Mouse (Mus musculus): ENCODE data around the gene Isoc2a.

DNA sequence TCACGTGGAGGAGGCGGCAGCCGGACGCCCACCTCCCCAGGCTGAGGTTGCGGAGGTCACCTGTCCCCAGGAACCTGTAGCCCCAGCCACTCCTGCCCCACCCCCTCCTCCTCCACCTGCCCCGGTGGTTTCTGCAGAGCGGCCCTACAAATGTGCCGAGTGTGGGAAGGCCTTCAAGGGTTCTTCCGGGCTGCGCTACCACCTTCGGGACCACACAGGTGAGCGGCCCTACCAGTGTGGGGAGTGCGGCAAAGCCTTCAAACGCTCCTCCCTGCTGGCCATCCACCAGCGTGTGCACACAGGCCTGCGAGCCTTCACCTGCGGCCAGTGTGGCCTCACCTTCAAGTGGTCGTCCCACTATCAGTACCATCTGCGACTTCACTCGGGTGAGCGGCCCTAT, 43.0 kb downstream of the Isoc2a start:
- TF ChIP-seq CTCF (IDR thresholded peaks at IDR 0.05; ENCODE audit: extremely low read depth, insufficient read depth, low read length) (no peak), POLR2A (IDR thresholded peaks at IDR 0.05; ENCODE audit: extremely low read depth, insufficient read depth, low read length) (no peak)

Data from cortical plate, adult 2 months (tissue).